Mouse (Mus musculus) bone marrow macrophage, adult 2 months (primary cell): ENCODE data around the gene Kank2.

ENCODE experiments used
- CTCF ChIP-seq: IDR thresholded peaks from 2 replicates; pipeline ENCODE4 v1.5.1; 2012; ENCODE audit warnings: low read depth, mild to moderate bottlenecking, low read length, moderate library complexity
- POLR2A ChIP-seq: IDR thresholded peaks from 2 replicates; pipeline ENCODE4 v1.6.1; 2012; ENCODE audit warnings: mild to moderate bottlenecking, low read depth, low read length, borderline replicate concordance

DNA sequence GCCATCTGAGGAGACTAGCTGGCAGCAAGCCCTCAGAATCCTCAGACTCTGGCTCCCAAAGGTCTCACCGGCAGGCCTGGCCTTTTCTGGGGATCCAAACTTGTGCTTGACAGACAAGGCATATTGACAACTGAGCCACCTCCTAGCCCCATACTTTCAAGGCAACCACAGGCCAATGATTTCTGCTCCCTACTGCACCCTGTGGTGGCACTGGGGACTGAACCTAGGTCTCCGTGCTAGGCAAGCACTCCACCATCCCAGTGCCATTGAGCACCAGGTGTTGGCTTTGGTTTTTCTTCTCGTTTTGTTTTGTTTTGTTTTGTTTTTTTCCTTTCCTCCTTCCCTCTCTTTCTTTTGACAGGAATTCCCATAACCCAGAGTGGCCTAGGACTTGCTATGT, 10.0 kb upstream of the Kank2 start:
- no peak for TF ChIP-seq POLR2A
- no peak for TF ChIP-seq CTCF
